Mouse (Mus musculus) stomach, postnatal 0 days (tissue): ENCODE measurements around the gene A730071L15Rik.

Experiments used
- CTCF ChIP-seq: IDR thresholded peaks from 2 replicates; pipeline ENCODE4 v1.5.1; 2016; ENCODE audit warnings: antibody characterized with exemption, low read depth, mild to moderate bottlenecking, moderate library complexity
- EP300 ChIP-seq: optimal IDR thresholded peaks from 2 replicates; pipeline ENCODE3; 2016; ENCODE audit warnings: antibody characterized with exemption

DNA sequence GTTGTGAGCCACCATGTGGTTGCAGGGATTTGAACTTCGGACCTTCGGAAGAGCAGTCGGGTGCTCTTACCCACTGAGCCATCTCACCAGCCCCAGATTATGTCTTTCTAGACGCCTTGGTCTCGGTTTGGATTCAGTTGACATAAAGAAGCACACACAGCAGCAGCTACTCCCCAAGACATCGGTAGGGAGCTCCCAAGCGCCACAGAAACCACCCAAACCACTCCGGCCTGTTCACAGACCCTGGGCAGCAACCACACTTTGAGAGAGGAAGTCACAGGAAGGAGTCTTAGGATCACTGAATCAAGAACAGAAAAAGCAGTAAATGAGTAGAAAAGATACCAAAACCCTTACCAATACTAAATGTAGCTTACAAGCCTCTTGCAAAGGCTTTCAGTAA is 3.0 kb upstream of the A730071L15Rik start:
- TF ChIP-seq EP300 (no peak), CTCF (no peak; the same call in 1 of the 2 replicates)
